Mouse (Mus musculus) liver, embryonic 15.5 days (tissue): ENCODE measurements around the gene Bcar3. TPM values are rescaled to one million over a fixed set of nuclear protein-coding genes. Genes with fewer than 3 reads are reported as not detected.

Experiments
- ATAC-seq: fragments of 200-750 bp; cut with Nextera tagmentation; 2 replicates; pipeline ENCODE4 v1.8.0; 2017; ENCODE audit warnings: moderate number of reproducible peaks, mild to moderate bottlenecking, moderate library complexity; ENCODE audit not compliant: insufficient read depth
- H3K27ac ChIP-seq: fragments of 300-500 bp; sonication (generic); replicated peaks from 2 replicates; pipeline ENCODE4 v1.5.1; 2015; ENCODE audit warnings: mild to moderate bottlenecking, inconsistent platforms
- H3K27me3 ChIP-seq: fragments of 300-500 bp; sonication (generic); 2 replicates; pipeline ENCODE4 v1.6.1; 2015; ENCODE audit warnings: mild to moderate bottlenecking, inconsistent platforms
- H3K36me3 ChIP-seq: fragments of 300-500 bp; sonication (generic); replicated peaks from 2 replicates; pipeline ENCODE4 v1.6.1; 2015; ENCODE audit warnings: moderate library complexity, mild to moderate bottlenecking, inconsistent platforms
- H3K4me1 ChIP-seq: fragments of 300-500 bp; sonication (generic); replicated peaks from 2 replicates; pipeline ENCODE4 v1.6.1; 2015; ENCODE audit warnings: inconsistent platforms
- H3K4me2 ChIP-seq: fragments of 300-500 bp; sonication (generic); 2 replicates; pipeline ENCODE4 v1.6.1; 2015; ENCODE audit warnings: moderate library complexity, mild to moderate bottlenecking, inconsistent platforms
- H3K4me3 ChIP-seq: fragments of 300-500 bp; sonication (generic); replicated peaks from 2 replicates; pipeline ENCODE4 v1.5.1; 2015; ENCODE audit warnings: mild to moderate bottlenecking, inconsistent platforms
- H3K9ac ChIP-seq: fragments of 300-500 bp; sonication (generic); 2 replicates; pipeline ENCODE4 v1.6.1; 2015; ENCODE audit warnings: moderate library complexity, mild to moderate bottlenecking, inconsistent platforms
- H3K9me3 ChIP-seq: fragments of 300-500 bp; sonication (generic); replicated peaks from 2 replicates; pipeline ENCODE4 v1.6.1; 2016; ENCODE audit warnings: inconsistent platforms
- WGBS: fragments of 180-500 bp; shearing (Covaris S2); methylation state at CpG from one replicate; pipeline ENCODE4 v1.1.7; 2015; ENCODE audit warnings: mixed read lengths; ENCODE audit not compliant: insufficient replicate concordance; 5-methylcytosine and 5-hydroxymethylcytosine counted together
- polyA plus RNA-seq: library from polyadenylated mRNA; unstranded; fragments of >200 nt; fragmentation: Nextera tagmentation; extraction: Ambion mirVana; gene quantifications from 2 replicates; pipeline ENCODE4 v1.2.1, GENCODE M21; 2015

Bcar3 gene
- polyA plus RNA-seq, 1 experiment from 2014 or later, result 5.2 TPM

GRCm38 (mm10) chr3:122517726-122518125 lies 223.8 kb downstream of the Bcar3 start:
- H3K9me3 ChIP-seq, result no peaks in the 10 kb centered on the region
- H3K27ac ChIP-seq, result no peak overlapping the region
- H3K4me2 ChIP-seq, result no peak overlapping the region
- H3K4me1 ChIP-seq, result peaks cover 8% of the 10 kb centered on the region; the same call in 1 of the 2 replicates
- ATAC-seq, result no peak
- H3K36me3 ChIP-seq, result no peaks in the 10 kb centered on the region
- no peak overlapping the region for H3K4me3 ChIP-seq
- WGBS, result 46% methylated on average over 4 of the region's 4 CpGs
- no peak overlapping the region for H3K9ac ChIP-seq
- no peaks in the 10 kb centered on the region for H3K27me3 ChIP-seq

GRCm38 (mm10) chr3:122518231-122518736 lies 224.3 kb downstream of the Bcar3 start:
- Histone ChIP-seq H3K36me3 (no peaks in the 10 kb centered on the region), H3K27ac (no peak overlapping the region), H3K4me1 (0 out of 2 replicates have a peak, but pooled peaks cover 4% of the 10 kb centered on the region), H3K9ac (no peak overlapping the region), H3K27me3 (no peaks in the 10 kb centered on the region), H3K4me3 (no peak overlapping the region), H3K9me3 (no peaks in the 10 kb centered on the region), H3K4me2 (no peak overlapping the region)
- 58% methylated on average over 9 of the region's 9 CpGs for WGBS
- no peak for ATAC-seq

- ATAC-seq, result no peak
- Histone ChIP-seq H3K9ac (no peak overlapping the region), H3K27ac (no peak overlapping the region), H3K4me2 (no peak overlapping the region), H3K9me3 (no peaks in the 10 kb centered on the region), H3K4me3 (no peak overlapping the region), H3K36me3 (no peaks in the 10 kb centered on the region), H3K4me1 (0 out of 2 replicates have a peak, but pooled peaks cover 4% of the 10 kb centered on the region), H3K27me3 (no peaks in the 10 kb centered on the region)
- WGBS, result 57% methylated on average over 13 of the region's 13 CpGs
Observed at GRCm38 (mm10) chr3:122519082-122519481, 225.1 kb downstream of the Bcar3 start.

GRCm38 (mm10) chr3:122520365-122520764 lies 226.4 kb downstream of the Bcar3 start:
- H3K27me3 ChIP-seq, result no peaks in the 10 kb centered on the region
- ATAC-seq, result no peak
- no peak overlapping the region for H3K4me3 ChIP-seq
- H3K9ac ChIP-seq, result no peak overlapping the region
- H3K4me2 ChIP-seq, result no peak overlapping the region
- H3K4me1 ChIP-seq, result 0 out of 2 replicates have a peak, but pooled peaks cover 1% of the 10 kb centered on the region
- 68% methylated on average over 3 of the region's 3 CpGs for WGBS
- H3K9me3 ChIP-seq, result no peaks in the 10 kb centered on the region
- no peaks in the 10 kb centered on the region for H3K36me3 ChIP-seq
- H3K27ac ChIP-seq, result no peak overlapping the region

- H3K27me3 ChIP-seq, result no peaks in the 10 kb centered on the region
- H3K36me3 ChIP-seq, result no peaks in the 10 kb centered on the region
- WGBS, result 33% methylated on average over 4 of the region's 4 CpGs
- no peak overlapping the region for H3K9ac ChIP-seq
- ATAC-seq, result no peak
- no peak overlapping the region for H3K4me3 ChIP-seq
- H3K4me1 ChIP-seq, result no peaks in the 10 kb centered on the region
- H3K4me2 ChIP-seq, result no peak overlapping the region
- H3K27ac ChIP-seq, result no peak overlapping the region
- no peaks in the 10 kb centered on the region for H3K9me3 ChIP-seq
Observed at GRCm38 (mm10) chr3:122520875-122521274, 226.9 kb downstream of the Bcar3 start.

- Histone ChIP-seq H3K9me3 (no peaks in the 10 kb centered on the region), H3K27me3 (no peaks in the 10 kb centered on the region), H3K4me1 (no peaks in the 10 kb centered on the region), H3K9ac (no peak overlapping the region), H3K4me3 (no peak overlapping the region), H3K4me2 (no peak overlapping the region), H3K27ac (no peak overlapping the region), H3K36me3 (no peaks in the 10 kb centered on the region)
- ATAC-seq, result no peak
- 14% methylated on average over 1 of the region's 1 CpGs for WGBS
Observed at GRCm38 (mm10) chr3:122521294-122521693, 227.4 kb downstream of the Bcar3 start.

- no peaks in the 10 kb centered on the region for H3K4me1 ChIP-seq
- WGBS, result 55% methylated on average over 3 of the region's 3 CpGs
- no peaks in the 10 kb centered on the region for H3K36me3 ChIP-seq
- no peak overlapping the region for H3K27ac ChIP-seq
- no peaks in the 10 kb centered on the region for H3K9me3 ChIP-seq
- H3K9ac ChIP-seq, result no peak overlapping the region
- no peaks in the 10 kb centered on the region for H3K27me3 ChIP-seq
- H3K4me3 ChIP-seq, result no peak overlapping the region
- peak; percentile 47; the same call in 1 of the 2 replicates for ATAC-seq
- no peak overlapping the region for H3K4me2 ChIP-seq
Observed at GRCm38 (mm10) chr3:122528477-122528876, 234.5 kb downstream of the Bcar3 start.

- Histone ChIP-seq H3K4me2 (no peak overlapping the region), H3K9ac (no peak overlapping the region), H3K36me3 (no peaks in the 10 kb centered on the region), H3K9me3 (no peaks in the 10 kb centered on the region), H3K27me3 (no peaks in the 10 kb centered on the region), H3K27ac (no peak overlapping the region), H3K4me1 (no peaks in the 10 kb centered on the region), H3K4me3 (no peak overlapping the region)
- no peak for ATAC-seq
- WGBS, result 66% methylated on average over 8 of the region's 8 CpGs
Observed at GRCm38 (mm10) chr3:122535938-122536703, 242.2 kb downstream of the Bcar3 start.

- WGBS, result 73% methylated on average over 2 of the region's 2 CpGs
- H3K27me3 ChIP-seq, result no peaks in the 10 kb centered on the region
- no peaks in the 10 kb centered on the region for H3K9me3 ChIP-seq
Observed at GRCm38 (mm10) chr3:122538851-122539250, 244.9 kb downstream of the Bcar3 start.

GRCm38 (mm10) chr3:122539961-122540690 lies 246.2 kb downstream of the Bcar3 start:
- ATAC-seq, result no peak
- Histone ChIP-seq H3K4me1 (no peaks in the 10 kb centered on the region), H3K27ac (no peak overlapping the region), H3K4me2 (no peak overlapping the region), H3K4me3 (no peak overlapping the region), H3K27me3 (no peaks in the 10 kb centered on the region), H3K36me3 (no peaks in the 10 kb centered on the region), H3K9me3 (no peaks in the 10 kb centered on the region), H3K9ac (no peak overlapping the region)
- WGBS, result 67% methylated on average over 17 of the region's 17 CpGs

More at GRCm38 (mm10) chr3:122538851-122539250, 244.9 kb downstream of the Bcar3 start:
- H3K9ac ChIP-seq, result no peak overlapping the region
- no peak for ATAC-seq
- no peak overlapping the region for H3K4me2 ChIP-seq
- no peaks in the 10 kb centered on the region for H3K36me3 ChIP-seq
- no peak overlapping the region for H3K4me3 ChIP-seq
- no peaks in the 10 kb centered on the region for H3K4me1 ChIP-seq
- H3K27ac ChIP-seq, result no peak overlapping the region

- ATAC-seq, result no peak
- Histone ChIP-seq H3K4me3 (no peak overlapping the region), H3K36me3 (no peaks in the 10 kb centered on the region), H3K27ac (no peak overlapping the region), H3K27me3 (no peaks in the 10 kb centered on the region), H3K4me1 (no peaks in the 10 kb centered on the region), H3K9me3 (no peaks in the 10 kb centered on the region), H3K4me2 (no peak overlapping the region), H3K9ac (no peak overlapping the region)
- 58% methylated on average over 4 of the region's 4 CpGs for WGBS
Observed at GRCm38 (mm10) chr3:122540918-122541317, 247.0 kb downstream of the Bcar3 start.
